Mouse (Mus musculus) embryo, embryonic 10.5 days (tissue): Measurements from ENCODE around the gene Olfr894.
"Not testable (repeated sequence)": the region's sequence is repeated elsewhere in the genome, so short reads cannot be mapped to it uniquely, and the experiment has no call there.

ENCODE experiments used
- DNase-seq: peaks from one replicate; pipeline ENCODE4 v3.0.0-alpha.2; 2015; ENCODE audit warnings: low spot score

Olfr894 gene

DNA sequence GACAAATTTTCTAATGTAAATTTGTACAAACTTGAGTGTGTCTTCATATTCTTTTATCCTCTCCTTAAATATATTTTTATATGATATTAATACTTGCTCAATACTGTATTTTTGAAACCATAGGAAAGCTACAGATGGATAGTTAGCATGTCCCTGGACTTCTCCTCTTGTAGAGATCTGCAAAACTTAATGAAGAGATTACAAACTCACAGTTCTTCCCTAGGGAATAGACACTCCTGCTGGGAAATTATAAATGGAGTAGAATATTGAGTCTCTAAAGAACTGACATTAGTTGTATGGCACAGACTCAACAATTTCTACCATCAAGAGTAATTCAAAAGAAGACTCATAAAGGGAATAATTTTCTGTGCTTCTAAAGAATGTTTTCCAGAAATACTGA lies at the start of gene Olfr894:
Olfr894 (plus strand) TSS at position 301 of the 400 bp plus-strand sequence.
- no peak for DNase-seq

DNA sequence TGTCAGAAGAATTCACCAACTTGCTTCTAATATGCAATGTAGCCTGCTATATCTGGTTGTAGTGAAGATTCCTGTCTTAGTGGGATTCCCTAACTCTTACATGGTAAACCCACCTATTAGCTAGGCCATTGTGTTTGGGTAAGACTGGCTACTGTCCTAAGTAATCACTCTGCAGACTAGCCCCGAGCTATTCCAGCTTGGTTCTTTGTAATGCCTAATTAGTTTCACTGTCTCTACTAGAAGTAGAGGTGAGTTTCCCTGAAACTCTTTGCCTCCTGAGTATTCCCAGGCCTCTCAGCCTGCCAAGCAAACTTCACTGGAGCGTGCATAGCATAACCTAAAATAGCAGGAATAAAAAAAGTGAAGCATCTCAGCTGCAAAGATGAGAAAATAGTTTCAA lies 49.5 kb upstream of the Olfr894 start:
- not testable (repeated sequence) for DNase-seq

DNA sequence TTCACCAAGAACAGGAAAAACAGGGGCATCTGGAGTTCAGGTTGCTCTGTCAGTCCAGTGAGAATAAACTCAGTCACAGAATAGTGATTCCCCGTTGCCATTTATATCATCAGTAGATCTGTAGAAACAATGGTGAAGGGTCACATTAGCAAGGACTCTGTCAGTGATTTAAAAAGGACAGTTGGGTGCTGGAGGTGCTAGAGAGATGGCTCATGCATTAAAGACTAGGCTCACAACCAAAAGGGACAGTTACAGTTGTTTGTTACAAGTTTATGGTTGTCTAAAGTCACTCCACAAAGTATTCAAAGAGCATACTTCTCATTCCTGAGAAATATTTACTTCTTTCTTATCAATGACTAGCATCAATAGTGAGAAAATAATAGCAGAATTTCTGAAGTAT lies 37.1 kb upstream of the Olfr894 start, which contains the start of gene Olfr891:
Olfr891 (minus strand) TSS at position 101 of the 400 bp plus-strand sequence.
- DNase-seq = no peak

DNA sequence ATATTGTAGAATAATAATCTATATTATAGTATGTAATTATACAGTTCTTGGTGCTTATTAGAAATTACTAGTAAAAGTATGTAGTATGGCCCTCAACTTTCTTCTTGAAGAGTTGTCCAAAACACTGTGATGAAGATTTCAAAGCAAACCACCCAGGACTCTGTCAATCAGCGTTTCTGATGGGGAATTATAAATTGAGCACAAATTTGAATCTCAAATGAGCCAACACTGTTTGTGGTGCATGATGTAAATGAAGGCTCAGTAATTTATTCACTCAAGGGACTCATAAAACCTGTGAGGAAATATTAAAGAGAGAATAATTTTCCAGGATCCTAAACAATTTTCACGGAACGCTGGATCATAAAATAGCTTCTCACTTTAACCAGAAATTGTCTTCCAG lies 9.8 kb upstream of the Olfr894 start, which contains the start of gene Olfr893:
Olfr893 (plus strand) TSS at position 301 of the 400 bp plus-strand sequence.
- no peak for DNase-seq

DNA sequence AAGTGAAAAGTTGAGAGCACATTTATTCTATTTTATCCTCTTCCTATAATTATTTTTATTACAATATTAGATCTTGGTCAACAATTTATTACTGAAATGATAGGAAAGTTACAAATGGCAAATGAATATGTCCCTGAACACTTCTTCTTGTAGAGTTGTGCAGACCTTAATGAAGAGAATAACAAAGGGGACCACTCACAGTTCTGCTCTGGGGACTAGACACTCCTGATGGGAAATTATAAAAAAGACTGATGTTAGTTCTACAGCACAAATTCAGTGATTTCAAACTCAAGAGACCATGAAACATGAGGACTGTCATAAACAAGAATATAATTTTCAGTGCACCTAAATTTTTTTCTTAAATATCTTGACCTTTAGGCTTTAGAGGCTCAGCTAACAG lies 34.6 kb downstream of the Olfr894 start, which contains the start of gene Olfr143:
Olfr143 (plus strand) TSS at position 301 of the 400 bp plus-strand sequence.
- DNase-seq = no peak

DNA sequence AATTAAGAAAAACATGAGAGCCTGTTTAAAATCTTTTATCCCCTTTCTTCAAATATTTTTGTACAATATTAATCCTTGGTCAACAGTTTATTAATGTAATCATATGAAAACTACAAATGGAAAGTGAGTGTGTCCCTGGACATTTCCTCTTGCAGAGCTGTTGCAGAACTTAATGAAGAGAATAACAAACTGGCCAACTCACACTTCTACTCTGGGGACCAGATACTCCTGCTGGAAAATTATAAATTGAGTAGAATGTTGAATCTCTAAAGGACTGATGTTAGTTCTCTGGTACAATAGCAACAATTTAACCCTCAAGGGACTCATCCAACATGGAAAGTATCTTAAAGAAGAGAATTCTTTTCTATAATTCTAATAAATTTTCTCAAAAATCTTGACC lies 49.7 kb downstream of the Olfr894 start, which contains the start of gene Olfr895:
Olfr895 (plus strand) TSS at position 301 of the 400 bp plus-strand sequence.
- no peak for DNase-seq
